Mouse (Mus musculus) naive thymus-derived CD4-positive, alpha-beta T cell, adult 5 months (primary cell): ENCODE data around the gene Calm5. TPM values are rescaled to one million over a fixed set of nuclear protein-coding genes. Genes with fewer than 3 reads are reported as not detected.

Experiments
- polyA plus RNA-seq: library from polyadenylated mRNA; unstranded; fragments of 100-300 nt; shearing (Covaris generic); gene quantifications from one replicate; pipeline ENCODE4 v1.2.1, GENCODE M21; 2017

The Calm5 gene
- polyA plus RNA-seq, result not detected

GRCm38 (mm10) chr13:3853648-3854333, at the start of gene Calm5:
TSS of gene Calm5 (plus strand) at chr13:3854173.

GRCm38 (mm10) chr13:3804186-3804585, 49.8 kb upstream of the Calm5 start, which contains the start of gene Calml3:
TSS of gene Calml3 (minus strand) at chr13:3804316.

GRCm38 (mm10) chr13:3837312-3837807, 16.6 kb upstream of the Calm5 start, which contains the start of gene Calm4:
TSS of gene Calm4 (plus strand) at chr13:3837757.

Other genes starting within 250 kb of the Calm5 start
- gene Fam208b, start 243.1 kb upstream of the Calm5 start, polyA plus RNA-seq, result 52.6 TPM
- 42.0 TPM for gene Asb13, start 220.1 kb upstream of the Calm5 start, polyA plus RNA-seq
- gene Calml3, start 49.9 kb upstream of the Calm5 start, polyA plus RNA-seq, result not detected
- not detected for gene Calm4, start 16.4 kb upstream of the Calm5 start, polyA plus RNA-seq
- 43.2 TPM for gene Net1, start 64.0 kb downstream of the Calm5 start, polyA plus RNA-seq
- gene Tubal3, start 64.1 kb downstream of the Calm5 start, polyA plus RNA-seq, result not detected
- not detected for gene Ucn3, start 91.2 kb downstream of the Calm5 start, polyA plus RNA-seq
- not detected for gene Akr1c14, start 194.8 kb downstream of the Calm5 start, polyA plus RNA-seq